Mouse (Mus musculus) heart, adult 2 months (tissue): Measurements from ENCODE around the gene Sh3glb1. TPM values are rescaled to one million over a fixed set of nuclear protein-coding genes. Genes with fewer than 3 reads are reported as not detected.

Experiments used
- DNase-seq, 2 experiments: peaks; one replicate each; pipeline ENCODE4 v3.0.0; 2021
- H3K27ac ChIP-seq: fragments of 200-600 bp; 2 replicates; pipeline ENCODE4 v1.8.1; 2022
- H3K27me3 ChIP-seq: fragments of 200-500 bp; 2 replicates; pipeline ENCODE4 v1.6.1; 2012; ENCODE audit warnings: mild to moderate bottlenecking, low read length, inconsistent platforms, mixed read lengths; ENCODE audit not compliant: control insufficient read depth, insufficient read depth
- H3K36me3 ChIP-seq: fragments of 200-500 bp; 2 replicates; pipeline ENCODE4 v1.6.1; 2012; ENCODE audit warnings: low read length, inconsistent platforms; ENCODE audit not compliant: control insufficient read depth, insufficient read depth
- H3K4me1 ChIP-seq: fragments of 200-500 bp; 2 replicates; pipeline ENCODE4 v1.6.1; 2011; ENCODE audit warnings: low read length; ENCODE audit not compliant: control insufficient read depth, insufficient read depth
- H3K4me3 ChIP-seq: fragments of 200-600 bp; 2 replicates; pipeline ENCODE4 v1.8.1; 2022
- H3K79me2 ChIP-seq: fragments of 200-500 bp; replicated peaks from 2 replicates; pipeline ENCODE4 v1.6.1; 2012; ENCODE audit warnings: mild to moderate bottlenecking, inconsistent platforms, low read length, moderate library complexity, mixed read lengths; ENCODE audit not compliant: control insufficient read depth, insufficient read depth
- H3K9ac ChIP-seq: fragments of 200-500 bp; 2 replicates; pipeline ENCODE4 v1.6.1; 2012; ENCODE audit warnings: low read depth, mild to moderate bottlenecking, control low read depth, inconsistent platforms, low read length, mixed read lengths
- CTCF ChIP-seq: fragments of 200-600 bp; IDR thresholded peaks from 2 replicates; pipeline ENCODE4 v1.8.1; 2022; ENCODE audit warnings: antibody characterized with exemption, mild to moderate bottlenecking, moderate library complexity
- EP300 ChIP-seq: fragments of 200-500 bp; IDR thresholded peaks from 2 replicates; pipeline ENCODE4 v1.6.1; 2011; ENCODE audit warnings: low read depth, low read length, control low read depth; ENCODE audit not compliant: insufficient read depth
- POLR2A ChIP-seq: fragments of 200-500 bp; IDR thresholded peaks from 2 replicates; pipeline ENCODE4 v1.6.1; 2011; ENCODE audit warnings: mild to moderate bottlenecking, low read depth, low read length, control low read depth; ENCODE audit not compliant: insufficient read depth
- WGBS: fragments of 180-500 bp; shearing (Covaris S2); methylation state at CpG from one replicate; pipeline ENCODE4 v1.1.7; 2018; 5-methylcytosine and 5-hydroxymethylcytosine counted together
- intact Hi-C: fragments of 180-260 bp; cut with DNase I; formaldehyde crosslinking; loops from one replicate; pipeline ENCODE4 v1.15.1; 2025
- polyA plus RNA-seq: library from polyadenylated mRNA; depleted of rRNA; stranded (reverse); fragments of >200 nt; gene quantifications from 2 replicates; pipeline ENCODE4 v1.2.3, GENCODE M21; 2012
- total RNA-seq, 2 experiments: library from RNA; stranded (reverse); gene quantifications; 2 replicates each; pipeline ENCODE4 v1.2.3; 2021

Sh3glb1 gene
- total and polyA plus RNA-seq, 3 experiments = 94.5 to 407 (median 314) TPM

DNA sequence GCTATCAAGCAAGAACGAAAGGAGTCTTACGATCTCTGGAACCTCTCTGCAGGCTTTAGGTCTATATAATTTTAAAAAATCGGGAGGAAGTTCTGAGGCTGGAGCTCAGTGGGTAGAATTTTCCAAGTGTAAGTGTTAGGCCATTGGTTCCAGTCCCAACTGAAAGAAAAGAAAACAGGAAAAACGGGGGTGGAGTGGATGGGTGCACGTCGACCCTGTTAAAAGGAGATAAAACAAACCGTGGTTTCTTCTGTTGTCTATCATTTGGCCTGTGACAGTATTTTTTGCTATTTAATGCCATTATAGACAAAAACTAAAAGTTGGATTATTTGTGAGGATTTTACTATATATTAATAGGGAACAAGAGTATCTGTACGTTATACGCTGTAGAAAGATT lies 1.7 kb upstream of the Sh3glb1 start:
- WGBS = 46% methylated on average over 9 of the region's 9 CpGs
- intact Hi-C loops = loop anchor here (1.0 to 10.0 kb wide), 5 partner anchors 30 to 403 kb away; no protein-coding TSS in a partner anchor
- peak overlapping the region; percentile 86 for H3K27ac ChIP-seq
- peaks cover 3% of the 10 kb centered on the region for H3K79me2 ChIP-seq
- no peak for DNase-seq
- peaks cover 10% of the 10 kb centered on the region for H3K36me3 ChIP-seq
- peaks cover 8% of the 10 kb centered on the region for H3K4me1 ChIP-seq
- H3K9ac ChIP-seq = peak overlapping the region; percentile 37; the same call in 1 of the 2 replicates
- TF ChIP-seq EP300 = no peak
- no peak for TF ChIP-seq CTCF
- TF ChIP-seq POLR2A = no peak
- no peak overlapping the region for H3K4me3 ChIP-seq
- H3K27me3 ChIP-seq = no peaks in the 10 kb centered on the region

DNA sequence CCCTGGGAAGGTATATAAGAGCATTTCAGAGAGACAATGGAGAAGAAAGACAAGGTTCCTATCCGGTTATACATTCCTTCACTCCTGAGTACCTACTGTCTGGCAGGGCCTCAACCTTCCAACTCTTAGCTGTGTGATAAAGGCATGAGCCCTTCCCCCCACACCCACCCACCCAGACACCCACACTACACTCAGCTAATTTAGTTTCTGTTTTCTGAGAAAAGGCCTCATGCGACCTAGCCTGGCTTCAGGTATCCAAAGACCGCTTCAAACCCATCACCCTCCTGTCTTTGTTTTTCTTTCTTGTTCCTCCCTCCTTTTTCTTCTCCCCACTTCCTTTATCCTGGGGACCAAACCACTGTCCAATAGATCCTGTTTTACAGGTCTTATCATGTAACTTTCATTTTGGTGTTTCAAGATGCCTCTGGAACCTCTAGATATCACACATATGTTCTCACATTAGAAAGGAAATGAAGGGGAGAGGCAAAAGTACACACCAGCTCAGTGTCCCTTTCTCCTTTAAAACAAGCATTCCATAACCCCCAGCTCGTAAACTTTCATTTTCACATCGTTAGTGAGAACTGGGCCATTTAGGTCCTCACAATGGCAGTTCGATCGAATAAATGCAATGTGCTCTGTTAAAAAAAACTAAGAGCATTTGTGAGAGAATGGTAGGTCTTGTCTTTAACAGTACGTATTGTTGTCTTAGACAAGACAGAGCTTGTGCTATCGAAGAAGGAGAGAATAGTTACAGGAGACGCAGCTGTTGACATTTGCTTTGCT lies 1.1 kb upstream of the Sh3glb1 start:
- Histone ChIP-seq H3K79me2 (peaks cover 3% of the 10 kb centered on the region), H3K27me3 (no peaks in the 10 kb centered on the region), H3K9ac (peak overlapping the region; percentile 37), H3K4me1 (peaks cover 10% of the 10 kb centered on the region), H3K4me3 (peak overlapping the region; percentile 52; the same call in 1 of the 2 replicates), H3K27ac (peak overlapping the region; percentile 86), H3K36me3 (peaks cover 15% of the 10 kb centered on the region)
- no peak for TF ChIP-seq CTCF
- no peak for TF ChIP-seq POLR2A
- TF ChIP-seq EP300 = no peak
- intact Hi-C loops = loop anchor here (1.0 to 10.0 kb wide), 5 partner anchors 29 to 404 kb away; no protein-coding TSS in a partner anchor
- DNase-seq = no peak
- 50% methylated on average over 10 of the region's 10 CpGs for WGBS

DNA sequence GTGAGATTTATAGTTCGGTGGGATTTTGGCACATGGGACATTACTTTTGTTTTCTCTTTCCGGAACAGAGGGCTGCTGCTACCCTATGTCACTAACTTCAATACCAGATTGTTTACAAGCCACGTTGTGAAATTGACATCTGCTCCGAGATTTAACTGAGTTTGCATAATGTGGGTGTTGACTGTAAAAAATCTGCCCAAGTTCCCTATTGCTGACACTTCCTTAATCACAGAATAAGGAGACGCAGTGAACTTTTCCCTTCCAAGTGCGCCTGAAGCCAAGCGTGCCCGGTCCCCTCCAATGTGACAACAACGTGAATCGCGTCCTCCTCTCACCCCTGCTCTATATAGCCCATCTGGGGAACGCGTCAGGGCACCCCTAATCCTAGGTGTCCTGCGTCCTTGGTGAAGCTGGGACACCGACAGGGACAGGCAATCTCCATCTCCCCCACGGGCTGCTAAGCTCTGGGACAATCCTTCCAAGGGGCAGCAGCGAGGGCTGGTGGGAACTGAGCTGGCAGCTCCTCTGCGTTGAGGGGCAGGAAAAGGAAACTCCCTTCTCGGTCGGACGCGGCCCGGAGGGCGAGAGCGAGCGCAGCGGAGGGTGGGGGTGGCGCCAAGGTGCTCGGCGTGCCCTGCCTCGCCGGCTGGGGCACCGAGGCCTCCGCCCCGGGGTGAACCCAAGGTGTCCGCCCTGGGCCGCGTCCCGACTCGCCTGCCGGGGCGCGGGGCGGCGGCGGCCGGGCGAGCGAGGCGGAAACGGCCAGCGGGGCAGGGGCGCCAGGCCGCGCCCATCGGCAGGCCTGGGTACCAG lies 841 bp downstream of the Sh3glb1 start:
- under 1% methylated on average over 28 of the region's 56 CpGs for WGBS
- Histone ChIP-seq H3K36me3 (peaks cover 23% of the 10 kb centered on the region), H3K9ac (peak overlapping the region; percentile 83), H3K79me2 (peaks cover 8% of the 10 kb centered on the region), H3K4me1 (peaks cover 21% of the 10 kb centered on the region), H3K27ac (peak overlapping the region; percentile 97), H3K27me3 (no peaks in the 10 kb centered on the region), H3K4me3 (peak overlapping the region; percentile 69)
- intact Hi-C loops = loop anchor here (5.0 kb wide), 1 partner anchor 77 kb away; no protein-coding TSS in a partner anchor
- TF ChIP-seq POLR2A (peak; percentile 70), CTCF (no peak), EP300 (no peak; the same call in 1 of the 2 replicates)
- peak; percentile 83 for DNase-seq

DNA sequence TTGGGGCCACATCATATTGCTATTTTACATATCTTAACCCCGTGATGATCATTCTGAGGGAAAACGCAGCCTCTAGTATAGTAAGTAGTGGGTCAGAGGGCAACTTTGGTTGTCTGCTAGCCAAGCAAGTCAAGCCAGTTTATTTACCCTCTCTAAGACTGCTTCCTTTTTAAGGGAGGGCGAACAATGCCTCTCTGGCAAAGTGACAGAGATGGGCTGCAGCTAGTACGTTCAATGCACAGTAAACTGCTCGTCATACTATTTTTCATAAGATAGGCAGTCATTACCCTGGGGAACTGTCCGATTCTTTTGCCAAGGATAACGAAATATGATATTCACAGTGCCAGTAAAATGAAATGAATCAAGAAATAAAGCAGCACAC lies 1.4 kb downstream of the Sh3glb1 start:
- H3K4me3 ChIP-seq = peak overlapping the region; percentile 69
- intact Hi-C loops = loop anchor here (5.0 kb wide), 1 partner anchor 76 kb away; no protein-coding TSS in a partner anchor
- H3K79me2 ChIP-seq = peaks cover 8% of the 10 kb centered on the region
- peak in 1 of 2 experiments; percentile 50 for DNase-seq
- peak overlapping the region; percentile 83 for H3K9ac ChIP-seq
- H3K27ac ChIP-seq = peak overlapping the region; percentile 97
- H3K36me3 ChIP-seq = peaks cover 26% of the 10 kb centered on the region
- no peaks in the 10 kb centered on the region for H3K27me3 ChIP-seq
- 2% methylated on average over 7 of the region's 7 CpGs for WGBS
- TF ChIP-seq CTCF (no peak), EP300 (no peak), POLR2A (no peak)
- H3K4me1 ChIP-seq = peaks cover 24% of the 10 kb centered on the region

DNA sequence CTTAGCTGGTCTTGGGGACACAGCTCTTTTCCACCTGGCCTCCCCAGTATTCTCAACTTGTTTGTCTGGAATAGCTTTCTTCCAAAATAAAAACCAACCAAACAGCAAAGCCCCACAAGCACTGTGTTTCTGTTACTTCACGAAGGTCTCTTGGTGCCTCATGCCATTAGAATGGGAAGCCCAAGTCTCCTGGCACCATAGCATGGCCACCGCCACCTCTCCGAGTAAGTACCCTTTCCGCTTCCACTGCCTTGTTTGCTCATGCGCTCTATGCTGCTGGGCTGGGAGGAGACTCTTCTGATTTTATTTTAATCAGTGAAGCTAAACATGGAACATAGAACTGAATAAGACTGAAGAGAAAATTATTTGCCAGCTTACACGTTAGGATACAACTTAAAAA lies 2.3 kb downstream of the Sh3glb1 start:
- Histone ChIP-seq H3K27me3 (no peaks in the 10 kb centered on the region), H3K27ac (peak overlapping the region; percentile 97), H3K4me1 (peaks cover 25% of the 10 kb centered on the region), H3K79me2 (peaks cover 8% of the 10 kb centered on the region), H3K4me3 (peak overlapping the region; percentile 69), H3K9ac (no peak overlapping the region), H3K36me3 (peaks cover 29% of the 10 kb centered on the region)
- peak in 1 of 2 experiments; percentile 22 for DNase-seq
- intact Hi-C loops = loop anchor here (5.0 kb wide), 1 partner anchor 76 kb away; no protein-coding TSS in a partner anchor
- 17% methylated on average over 6 of the region's 6 CpGs for WGBS
- TF ChIP-seq CTCF (no peak), EP300 (no peak), POLR2A (no peak)
